Mouse (Mus musculus) liver, embryonic 15.5 days (tissue): Measurements from ENCODE around the gene Prox1. TPM values are rescaled to one million over a fixed set of nuclear protein-coding genes. Genes with fewer than 3 reads are reported as not detected.

Experiments used
- ATAC-seq: fragments of 200-750 bp; cut with Nextera tagmentation; 2 replicates; pipeline ENCODE4 v1.8.0; 2017; ENCODE audit warnings: moderate number of reproducible peaks, mild to moderate bottlenecking, moderate library complexity; ENCODE audit not compliant: insufficient read depth
- H3K27ac ChIP-seq: fragments of 300-500 bp; sonication (generic); replicated peaks from 2 replicates; pipeline ENCODE4 v1.5.1; 2015; ENCODE audit warnings: mild to moderate bottlenecking, inconsistent platforms
- H3K27me3 ChIP-seq: fragments of 300-500 bp; sonication (generic); 2 replicates; pipeline ENCODE4 v1.6.1; 2015; ENCODE audit warnings: mild to moderate bottlenecking, inconsistent platforms
- H3K36me3 ChIP-seq: fragments of 300-500 bp; sonication (generic); replicated peaks from 2 replicates; pipeline ENCODE4 v1.6.1; 2015; ENCODE audit warnings: moderate library complexity, mild to moderate bottlenecking, inconsistent platforms
- H3K4me1 ChIP-seq: fragments of 300-500 bp; sonication (generic); replicated peaks from 2 replicates; pipeline ENCODE4 v1.6.1; 2015; ENCODE audit warnings: inconsistent platforms
- H3K4me2 ChIP-seq: fragments of 300-500 bp; sonication (generic); 2 replicates; pipeline ENCODE4 v1.6.1; 2015; ENCODE audit warnings: moderate library complexity, mild to moderate bottlenecking, inconsistent platforms
- H3K4me3 ChIP-seq: fragments of 300-500 bp; sonication (generic); replicated peaks from 2 replicates; pipeline ENCODE4 v1.5.1; 2015; ENCODE audit warnings: mild to moderate bottlenecking, inconsistent platforms
- H3K9ac ChIP-seq: fragments of 300-500 bp; sonication (generic); 2 replicates; pipeline ENCODE4 v1.6.1; 2015; ENCODE audit warnings: moderate library complexity, mild to moderate bottlenecking, inconsistent platforms
- H3K9me3 ChIP-seq: fragments of 300-500 bp; sonication (generic); replicated peaks from 2 replicates; pipeline ENCODE4 v1.6.1; 2016; ENCODE audit warnings: inconsistent platforms
- WGBS: fragments of 180-500 bp; shearing (Covaris S2); methylation state at CpG from one replicate; pipeline ENCODE4 v1.1.7; 2015; ENCODE audit warnings: mixed read lengths; ENCODE audit not compliant: insufficient replicate concordance; 5-methylcytosine and 5-hydroxymethylcytosine counted together
- polyA plus RNA-seq: library from polyadenylated mRNA; unstranded; fragments of >200 nt; fragmentation: Nextera tagmentation; extraction: Ambion mirVana; gene quantifications from 2 replicates; pipeline ENCODE4 v1.2.1, GENCODE M21; 2015

Prox1 gene
- polyA plus RNA-seq, result 5.2 and 6.1 TPM in 2 replicates

GRCm38 (mm10) chr1:190169911-190170818, at the start of gene Prox1:
Gene Prox1 (minus strand): TSS chr1:190170714.
- H3K9ac ChIP-seq, result peak within 1 kb of the TSS; percentile 49; the same call in 1 of the 2 replicates
- ATAC-seq, result peak; percentile 41
- H3K36me3 ChIP-seq, result no peaks in the 10 kb centered on the region
- peak within 1 kb of the TSS; percentile 60 for H3K4me2 ChIP-seq
- under 1% methylated on average over 59 of the region's 62 CpGs for WGBS
- H3K9me3 ChIP-seq, result no peaks in the 10 kb centered on the region
- H3K4me1 ChIP-seq, result peaks cover 5% of the 10 kb centered on the region
- H3K4me3 ChIP-seq, result peak within 1 kb of the TSS; percentile 57
- peak within 1 kb of the TSS; percentile 76 for H3K27ac ChIP-seq
- H3K27me3 ChIP-seq, result peaks cover 82% of the 10 kb centered on the region

DNA sequence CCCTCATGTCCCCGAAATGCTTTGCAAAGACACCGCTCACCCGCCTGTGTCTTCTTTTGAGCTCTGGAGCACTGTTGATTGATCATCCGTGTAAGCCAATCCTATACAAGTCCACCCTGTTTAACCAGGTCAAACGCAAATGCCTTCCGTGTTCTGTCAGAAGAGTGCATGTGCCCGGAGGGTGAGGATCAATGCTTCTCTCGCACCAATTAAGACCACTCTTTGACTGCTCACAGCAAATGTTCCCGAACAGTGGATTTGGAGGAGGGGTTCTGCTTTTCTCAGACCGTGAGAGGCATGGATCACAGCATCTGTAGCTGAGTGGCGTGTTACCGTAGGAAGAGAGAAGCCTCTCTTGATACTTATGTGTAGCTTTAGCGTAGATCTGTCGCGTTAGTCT, 46.1 kb upstream of the Prox1 start:
- Histone ChIP-seq H3K9ac (no peak overlapping the region), H3K27me3 (no peaks in the 10 kb centered on the region), H3K4me3 (no peak overlapping the region), H3K4me1 (no peaks in the 10 kb centered on the region), H3K36me3 (no peaks in the 10 kb centered on the region), H3K27ac (no peak overlapping the region), H3K9me3 (no peaks in the 10 kb centered on the region), H3K4me2 (no peak overlapping the region)
- WGBS, result 76% methylated on average over 15 of the region's 15 CpGs
- ATAC-seq, result no peak

DNA sequence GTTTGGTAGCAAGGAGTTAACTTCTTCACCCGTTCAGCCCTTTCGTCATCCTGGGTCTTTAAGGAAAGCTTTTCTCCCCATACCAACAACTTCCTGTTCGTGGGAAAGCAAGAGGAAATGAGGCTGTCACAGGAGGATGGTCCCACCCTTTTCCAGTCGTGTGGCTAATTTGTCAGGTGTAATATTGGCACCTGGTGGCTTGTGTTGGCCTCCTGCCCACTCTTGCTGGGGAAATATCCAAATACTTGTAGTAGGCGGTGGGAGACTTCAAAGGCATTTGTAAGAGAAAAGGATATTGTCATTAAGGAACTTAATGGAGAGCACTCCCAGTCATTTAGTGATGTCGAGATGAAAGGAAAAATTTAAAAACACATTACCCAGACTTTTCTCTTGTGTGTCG, 44.1 kb upstream of the Prox1 start:
- WGBS, result 34% methylated on average over 7 of the region's 7 CpGs
- no peak overlapping the region for H3K4me2 ChIP-seq
- H3K27ac ChIP-seq, result no peak overlapping the region
- no peaks in the 10 kb centered on the region for H3K36me3 ChIP-seq
- no peak for ATAC-seq
- no peaks in the 10 kb centered on the region for H3K27me3 ChIP-seq
- H3K9ac ChIP-seq, result no peak overlapping the region
- no peaks in the 10 kb centered on the region for H3K4me1 ChIP-seq
- H3K9me3 ChIP-seq, result no peaks in the 10 kb centered on the region
- no peak overlapping the region for H3K4me3 ChIP-seq

DNA sequence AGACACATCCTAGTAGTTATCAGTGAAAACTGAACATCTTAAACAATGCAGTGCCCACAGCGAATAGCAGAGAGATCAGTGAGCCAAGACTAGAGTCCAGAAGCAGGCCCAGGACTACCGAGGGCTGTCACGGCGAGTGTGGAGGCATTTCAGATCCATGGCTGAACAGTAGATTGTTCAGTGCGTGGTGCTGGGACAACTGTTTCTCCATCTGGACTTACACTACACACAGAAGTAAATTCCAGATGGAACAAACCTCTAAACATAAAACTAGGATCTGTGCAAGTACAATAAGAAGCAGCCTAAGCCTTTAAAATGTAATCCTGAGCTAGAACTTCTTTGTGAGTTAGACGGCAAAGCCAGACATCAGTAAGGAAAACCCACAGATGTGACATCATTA, 42.7 kb upstream of the Prox1 start:
- H3K27me3 ChIP-seq, result no peaks in the 10 kb centered on the region
- H3K36me3 ChIP-seq, result no peaks in the 10 kb centered on the region
- no peak overlapping the region for H3K27ac ChIP-seq
- WGBS, result 79% methylated on average over 6 of the region's 6 CpGs
- H3K4me3 ChIP-seq, result no peak overlapping the region
- no peaks in the 10 kb centered on the region for H3K9me3 ChIP-seq
- H3K4me1 ChIP-seq, result no peaks in the 10 kb centered on the region
- no peak overlapping the region for H3K4me2 ChIP-seq
- no peak overlapping the region for H3K9ac ChIP-seq
- ATAC-seq, result no peak

- ATAC-seq, result no peak
- Histone ChIP-seq H3K36me3 (no peaks in the 10 kb centered on the region), H3K4me2 (no peak overlapping the region), H3K4me1 (no peaks in the 10 kb centered on the region), H3K4me3 (no peak overlapping the region), H3K27me3 (no peaks in the 10 kb centered on the region), H3K9me3 (no peaks in the 10 kb centered on the region), H3K9ac (no peak overlapping the region), H3K27ac (no peak overlapping the region)
- WGBS, result 70% methylated on average over 8 of the region's 8 CpGs
These were observed 36.7 kb upstream of the Prox1 start for GRCm38 (mm10) chr1:190207246-190207645.

DNA sequence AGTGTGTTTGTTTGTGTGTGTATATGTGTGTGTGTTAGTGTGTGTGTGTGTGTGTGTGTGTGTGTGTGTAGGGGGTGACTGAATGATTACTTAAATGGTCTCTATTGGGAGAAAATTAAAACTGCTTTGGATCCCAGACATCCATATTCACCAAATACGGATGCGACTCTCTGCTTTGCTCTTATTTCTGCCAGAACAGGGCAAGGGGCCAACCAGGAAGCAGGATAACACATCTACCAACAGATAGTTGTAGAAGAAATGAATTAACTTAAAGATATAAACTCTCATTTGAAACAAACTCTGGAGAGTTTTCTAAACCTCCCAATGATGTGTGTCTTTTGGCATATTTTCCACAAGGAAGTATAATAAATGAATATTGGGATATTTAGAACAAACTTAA, 35.2 kb upstream of the Prox1 start:
- H3K4me3 ChIP-seq, result no peak overlapping the region
- no peak for ATAC-seq
- no peak overlapping the region for H3K9ac ChIP-seq
- H3K36me3 ChIP-seq, result no peaks in the 10 kb centered on the region
- 0 out of 2 replicates have a peak, but pooled peaks cover 4% of the 10 kb centered on the region for H3K4me1 ChIP-seq
- H3K27me3 ChIP-seq, result no peaks in the 10 kb centered on the region
- no peak overlapping the region for H3K27ac ChIP-seq
- WGBS, result 72% methylated on average over 2 of the region's 2 CpGs
- no peak overlapping the region for H3K4me2 ChIP-seq
- no peaks in the 10 kb centered on the region for H3K9me3 ChIP-seq

- Histone ChIP-seq H3K36me3 (no peaks in the 10 kb centered on the region), H3K27ac (peak overlapping the region; percentile 9; the same call in 1 of the 2 replicates), H3K27me3 (no peaks in the 10 kb centered on the region), H3K4me1 (0 out of 2 replicates have a peak, but pooled peaks cover 4% of the 10 kb centered on the region), H3K9ac (no peak overlapping the region), H3K4me2 (no peak overlapping the region), H3K4me3 (no peak overlapping the region), H3K9me3 (no peaks in the 10 kb centered on the region)
- ATAC-seq, result peak; percentile 80
- 52% methylated on average over 10 of the region's 10 CpGs for WGBS
These were observed 34.0 kb upstream of the Prox1 start for GRCm38 (mm10) chr1:190204378-190205070.

GRCm38 (mm10) chr1:190201696-190202095, 31.2 kb upstream of the Prox1 start:
- H3K4me3 ChIP-seq, result no peak overlapping the region
- no peak overlapping the region for H3K4me2 ChIP-seq
- H3K27me3 ChIP-seq, result no peaks in the 10 kb centered on the region
- no peaks in the 10 kb centered on the region for H3K36me3 ChIP-seq
- H3K4me1 ChIP-seq, result 0 out of 2 replicates have a peak, but pooled peaks cover 4% of the 10 kb centered on the region
- H3K9ac ChIP-seq, result no peak overlapping the region
- WGBS, result 60% methylated on average over 6 of the region's 6 CpGs
- ATAC-seq, result no peak
- H3K27ac ChIP-seq, result no peak overlapping the region
- no peaks in the 10 kb centered on the region for H3K9me3 ChIP-seq

GRCm38 (mm10) chr1:190200996-190201395, 30.5 kb upstream of the Prox1 start:
- H3K27ac ChIP-seq, result no peak overlapping the region
- H3K27me3 ChIP-seq, result no peaks in the 10 kb centered on the region
- ATAC-seq, result no peak
- H3K9me3 ChIP-seq, result no peaks in the 10 kb centered on the region
- no peak overlapping the region for H3K4me2 ChIP-seq
- H3K4me3 ChIP-seq, result no peak overlapping the region
- no peaks in the 10 kb centered on the region for H3K36me3 ChIP-seq
- 0 out of 2 replicates have a peak, but pooled peaks cover 4% of the 10 kb centered on the region for H3K4me1 ChIP-seq
- WGBS, result 69% methylated on average over 4 of the region's 4 CpGs
- no peak overlapping the region for H3K9ac ChIP-seq

DNA sequence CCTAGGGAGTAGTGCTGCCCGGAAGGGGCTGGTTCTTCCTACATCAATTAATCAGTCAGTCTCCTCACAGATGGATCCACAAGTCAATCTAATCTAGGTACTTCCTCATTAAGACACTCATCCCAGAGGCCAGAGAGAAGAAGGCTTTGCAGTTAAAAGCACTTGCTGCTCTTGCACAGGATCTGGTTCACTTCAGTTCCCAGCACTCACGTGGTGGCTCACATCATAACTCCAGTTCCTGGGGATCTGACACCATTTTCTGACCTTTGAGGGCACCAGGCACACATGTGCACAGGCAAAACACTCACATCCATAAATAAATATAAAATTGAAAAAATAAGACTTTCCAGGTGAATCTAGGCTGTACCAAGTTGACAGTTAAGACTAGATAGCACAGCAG, 27.7 kb upstream of the Prox1 start:
- Histone ChIP-seq H3K4me2 (no peak overlapping the region), H3K36me3 (no peaks in the 10 kb centered on the region), H3K4me1 (0 out of 2 replicates have a peak, but pooled peaks cover 4% of the 10 kb centered on the region), H3K4me3 (no peak overlapping the region), H3K9me3 (no peaks in the 10 kb centered on the region), H3K27me3 (no peaks in the 10 kb centered on the region), H3K27ac (no peak overlapping the region), H3K9ac (no peak overlapping the region)
- 63% methylated on average over 2 of the region's 2 CpGs for WGBS
- no peak for ATAC-seq

DNA sequence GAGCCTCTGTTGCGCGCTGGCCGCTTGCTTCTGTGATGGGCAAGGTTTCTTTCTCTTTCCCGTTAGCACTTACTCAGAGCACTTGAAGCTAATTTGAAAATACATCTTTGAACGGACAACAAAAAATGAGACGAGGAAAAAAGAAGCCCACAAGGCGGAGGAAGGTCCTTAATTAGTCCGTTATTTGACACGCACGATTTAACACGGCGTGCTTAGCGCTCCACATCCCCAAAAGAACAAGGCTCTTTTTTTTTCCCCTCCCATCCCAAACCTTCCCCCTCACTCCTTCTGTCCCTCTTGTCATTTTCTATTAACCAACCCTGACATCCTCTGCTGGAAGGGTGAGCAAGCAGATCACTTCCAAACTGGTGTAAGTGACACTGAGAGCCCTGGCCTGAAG, 21.5 kb upstream of the Prox1 start:
- WGBS, result 85% methylated on average over 13 of the region's 13 CpGs
- Histone ChIP-seq H3K27me3 (no peaks in the 10 kb centered on the region), H3K36me3 (no peaks in the 10 kb centered on the region)

More for the DNA sequence above, 21.5 kb upstream of the Prox1 start:
- Histone ChIP-seq H3K9me3 (no peaks in the 10 kb centered on the region), H3K27ac (no peak overlapping the region), H3K4me2 (no peak overlapping the region), H3K4me1 (no peaks in the 10 kb centered on the region), H3K9ac (no peak overlapping the region), H3K4me3 (no peak overlapping the region)
- no peak for ATAC-seq
